Mouse (Mus musculus) hindbrain, embryonic 16.5 days (tissue): Measurements from ENCODE around the gene Zfp810. TPM values are rescaled to one million over a fixed set of nuclear protein-coding genes. Genes with fewer than 3 reads are reported as not detected.
"Not testable (repeated sequence)": the region's sequence is repeated elsewhere in the genome, so short reads cannot be mapped to it uniquely, and the experiment has no call there.

ENCODE experiments used
- ATAC-seq: fragments of 200-750 bp; cut with Nextera tagmentation; 2 replicates; pipeline ENCODE4 v1.8.0; 2017; ENCODE audit warnings: moderate TSS enrichment, moderate library complexity
- H3K27ac ChIP-seq: fragments of 300-500 bp; sonication (generic); 2 replicates; pipeline ENCODE4 v1.5.1; 2014; ENCODE audit warnings: low read depth, mild to moderate bottlenecking, control low read depth, low read length, moderate library complexity
- H3K27me3 ChIP-seq: fragments of 300-500 bp; sonication (generic); replicated peaks from 2 replicates; pipeline ENCODE4 v1.6.1; 2014; ENCODE audit warnings: low read length; ENCODE audit not compliant: control insufficient read depth, insufficient read depth
- H3K36me3 ChIP-seq: fragments of 300-500 bp; sonication (generic); 2 replicates; pipeline ENCODE4 v1.6.1; 2014; ENCODE audit warnings: mild to moderate bottlenecking, low read length, moderate library complexity, mixed read lengths; ENCODE audit not compliant: control insufficient read depth, insufficient read depth
- H3K4me1 ChIP-seq: fragments of 300-500 bp; sonication (generic); 2 replicates; pipeline ENCODE4 v1.6.1; 2014; ENCODE audit warnings: low read depth, low read length; ENCODE audit not compliant: control insufficient read depth, insufficient read depth
- H3K4me2 ChIP-seq: fragments of 300-500 bp; sonication (generic); 2 replicates; pipeline ENCODE4 v1.6.1; 2014; ENCODE audit warnings: mild to moderate bottlenecking, low read length, control low read depth, moderate library complexity
- H3K4me3 ChIP-seq: fragments of 300-500 bp; sonication (generic); 2 replicates; pipeline ENCODE4 v1.5.1; 2014; ENCODE audit warnings: mild to moderate bottlenecking, low read length, control low read depth, moderate library complexity
- H3K9ac ChIP-seq: fragments of 300-500 bp; sonication (generic); 2 replicates; pipeline ENCODE4 v1.6.1; 2014; ENCODE audit warnings: low read depth, mild to moderate bottlenecking, control low read depth, low read length, moderate library complexity
- H3K9me3 ChIP-seq: fragments of 300-500 bp; sonication (generic); 2 replicates; pipeline ENCODE4 v1.6.1; 2014; ENCODE audit warnings: mild to moderate bottlenecking, low read length, moderate library complexity; ENCODE audit not compliant: control insufficient read depth
- WGBS: fragments of 180-500 bp; shearing (Covaris S2); extraction: QIAGEN DNeasy Blood & Tissue Kit; methylation state at CpG from one replicate; pipeline ENCODE4 v1.1.7; 2014; 5-methylcytosine and 5-hydroxymethylcytosine counted together
- polyA plus RNA-seq: library from polyadenylated mRNA; unstranded; fragments of >200 nt; fragmentation: Nextera tagmentation; extraction: Ambion mirVana; gene quantifications from 2 replicates; pipeline ENCODE4 v1.2.1, GENCODE M21; 2015

The Zfp810 gene
- polyA plus RNA-seq, 1 experiment from 2014 or later: 23.0 TPM

- Histone ChIP-seq H3K9me3 (no peaks in the 10 kb centered on the region; the same call in 1 of the 2 replicates), H3K4me3 (no peak overlapping the region), H3K4me2 (no peak overlapping the region), H3K9ac (no peak overlapping the region), H3K4me1 (peaks cover 4% of the 10 kb centered on the region; the same call in 1 of the 2 replicates), H3K27ac (no peak overlapping the region), H3K27me3 (no peaks in the 10 kb centered on the region), H3K36me3 (no peaks in the 10 kb centered on the region)
- WGBS: 82% methylated on average over 8 of the region's 8 CpGs
- ATAC-seq: no peak
These were observed 15.1 kb upstream of the Zfp810 start for GRCm38 (mm10) chr9:22322381-22323211.

GRCm38 (mm10) chr9:22319109-22319508 is 11.7 kb upstream of the Zfp810 start:
- Histone ChIP-seq H3K9ac (no peak overlapping the region), H3K27me3 (no peaks in the 10 kb centered on the region), H3K4me3 (no peak overlapping the region), H3K9me3 (no peaks in the 10 kb centered on the region; the same call in 1 of the 2 replicates), H3K36me3 (no peaks in the 10 kb centered on the region), H3K4me2 (no peak overlapping the region), H3K27ac (no peak overlapping the region), H3K4me1 (no peaks in the 10 kb centered on the region)
- WGBS: 97% methylated on average over 1 of the region's 1 CpGs
- ATAC-seq: no peak

- H3K4me2 ChIP-seq, H3K4me1 ChIP-seq, H3K9ac ChIP-seq, H3K27ac ChIP-seq, H3K36me3 ChIP-seq, ATAC-seq, H3K9me3 ChIP-seq, H3K27me3 ChIP-seq, H3K4me3 ChIP-seq: not testable (repeated sequence)
- 67% methylated on average over 5 of the region's 5 CpGs for WGBS
These were observed 8.6 kb upstream of the Zfp810 start for GRCm38 (mm10) chr9:22316047-22316446.

- H3K9me3 ChIP-seq: no peaks in the 10 kb centered on the region; the same call in 1 of the 2 replicates
- no peaks in the 10 kb centered on the region for H3K4me1 ChIP-seq
- no peaks in the 10 kb centered on the region for H3K27me3 ChIP-seq
- WGBS: 86% methylated on average over 3 of the region's 3 CpGs
- no peak overlapping the region for H3K4me2 ChIP-seq
- no peak overlapping the region for H3K4me3 ChIP-seq
- no peak for ATAC-seq
- no peak overlapping the region for H3K27ac ChIP-seq
- H3K9ac ChIP-seq: no peak overlapping the region
- H3K36me3 ChIP-seq: no peaks in the 10 kb centered on the region
These were observed 6.6 kb upstream of the Zfp810 start for GRCm38 (mm10) chr9:22314066-22314465.

GRCm38 (mm10) chr9:22313218-22313617 is 5.8 kb upstream of the Zfp810 start:
- ATAC-seq: no peak
- H3K27ac ChIP-seq: no peak overlapping the region
- H3K27me3 ChIP-seq: no peaks in the 10 kb centered on the region
- no peaks in the 10 kb centered on the region for H3K36me3 ChIP-seq
- 87% methylated on average over 5 of the region's 5 CpGs for WGBS
- no peaks in the 10 kb centered on the region; the same call in 1 of the 2 replicates for H3K9me3 ChIP-seq
- H3K4me3 ChIP-seq: no peak overlapping the region
- H3K4me2 ChIP-seq: no peak overlapping the region
- H3K9ac ChIP-seq: no peak overlapping the region
- no peaks in the 10 kb centered on the region for H3K4me1 ChIP-seq

GRCm38 (mm10) chr9:22309651-22310050 is 2.2 kb upstream of the Zfp810 start:
- Histone ChIP-seq H3K36me3 (peaks cover 6% of the 10 kb centered on the region; the same call in 1 of the 2 replicates), H3K9me3 (no peaks in the 10 kb centered on the region), H3K9ac (no peak overlapping the region), H3K4me1 (peaks cover 9% of the 10 kb centered on the region), H3K27me3 (no peaks in the 10 kb centered on the region), H3K4me2 (no peak overlapping the region), H3K4me3 (no peak overlapping the region), H3K27ac (no peak overlapping the region)
- no peak for ATAC-seq
- WGBS: 93% methylated on average over 5 of the region's 5 CpGs

- H3K4me2 ChIP-seq: peak overlapping the region; percentile 83
- not testable (repeated sequence) for H3K4me1 ChIP-seq, ATAC-seq, H3K27me3 ChIP-seq, H3K9me3 ChIP-seq
- 8% methylated on average over 9 of the region's 9 CpGs for WGBS
- peak overlapping the region; percentile 62 for H3K9ac ChIP-seq
- peak overlapping the region; percentile 81 for H3K4me3 ChIP-seq
- H3K27ac ChIP-seq: peak overlapping the region; percentile 90
- peaks cover 21% of the 10 kb centered on the region for H3K36me3 ChIP-seq
These were observed 443 bp upstream of the Zfp810 start for GRCm38 (mm10) chr9:22307920-22308262.

GRCm38 (mm10) chr9:22306726-22307125 is 722 bp downstream of the Zfp810 start:
- peaks cover 8% of the 10 kb centered on the region for H3K9me3 ChIP-seq
- no peaks in the 10 kb centered on the region for H3K27me3 ChIP-seq
- peak; percentile 31 for ATAC-seq
- H3K27ac ChIP-seq: peak overlapping the region; percentile 90
- H3K4me1 ChIP-seq: peaks cover 9% of the 10 kb centered on the region
- H3K4me3 ChIP-seq: peak overlapping the region; percentile 81
- H3K36me3 ChIP-seq: peaks cover 26% of the 10 kb centered on the region
- 13% methylated on average over 6 of the region's 6 CpGs for WGBS
- peak overlapping the region; percentile 83 for H3K4me2 ChIP-seq
- H3K9ac ChIP-seq: peak overlapping the region; percentile 99

GRCm38 (mm10) chr9:22302199-22302598 is 5.2 kb downstream of the Zfp810 start:
- H3K4me1 ChIP-seq: peaks cover 9% of the 10 kb centered on the region
- H3K9me3 ChIP-seq: peaks cover 8% of the 10 kb centered on the region
- H3K36me3 ChIP-seq: peaks cover 48% of the 10 kb centered on the region
- ATAC-seq: no peak
- 93% methylated on average over 1 of the region's 1 CpGs for WGBS
- H3K27ac ChIP-seq: no peak overlapping the region
- H3K9ac ChIP-seq: no peak overlapping the region
- H3K27me3 ChIP-seq: no peaks in the 10 kb centered on the region
- no peak overlapping the region for H3K4me3 ChIP-seq
- no peak overlapping the region for H3K4me2 ChIP-seq
